Mouse (Mus musculus): ENCODE measurements at regions not wholly inside any gene's neighbourhood (a gene's known extent, or its start where the extent isn't known, plus 50 kb on each side); places are given as distances from the start of the nearest gene placed in this dataset.

DNA sequence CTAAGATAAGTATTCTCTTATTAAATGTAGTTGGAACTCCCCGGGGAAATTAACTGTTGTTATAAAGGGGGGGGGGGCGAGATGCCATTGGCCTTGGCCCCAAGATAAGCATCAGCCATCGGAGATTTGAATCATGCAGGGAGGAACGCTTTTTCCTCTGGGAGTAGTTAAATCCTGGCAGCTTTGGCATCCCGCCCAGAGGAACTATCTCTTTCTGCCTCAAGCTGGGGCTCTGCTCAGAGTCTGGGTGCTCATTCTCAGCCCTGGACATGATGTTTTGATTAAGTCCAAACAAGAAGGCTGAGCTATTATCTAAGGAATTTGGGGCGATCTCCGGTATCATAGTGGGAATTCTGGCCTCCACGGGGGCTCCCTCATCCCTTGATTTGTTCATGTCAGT is 89.4 kb upstream of the Cox10 start:
- Histone ChIP-seq H3K4me3 (no peak overlapping the region), H3K27ac (no peak overlapping the region)
- peak; percentile 5 to 16 for DNase-seq (ENCODE audit: low spot score in 2 of 2)
- TF ChIP-seq CTCF (conservative IDR thresholded peaks at IDR 0.05) = no peak

DNA sequence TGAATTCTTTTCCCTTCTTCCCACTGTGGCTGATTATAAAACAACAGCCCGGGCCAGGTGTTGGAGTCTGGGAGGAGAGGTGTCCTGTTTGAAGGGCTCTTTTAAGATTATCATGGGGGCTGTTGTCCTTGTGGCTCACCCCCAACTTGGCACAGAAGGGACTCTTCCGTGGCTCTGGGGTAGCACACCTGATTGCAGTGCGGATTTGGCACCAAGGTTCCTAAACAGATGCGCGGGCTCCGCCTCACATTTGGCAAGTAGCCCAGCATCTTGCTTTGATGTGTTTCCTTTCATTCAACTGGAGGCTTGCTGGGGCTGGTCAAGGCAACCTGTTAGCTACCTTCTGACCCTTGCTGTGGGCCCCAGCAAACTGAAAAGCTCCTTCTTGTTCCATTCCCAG is 85.5 kb upstream of the Cox10 start:
- Histone ChIP-seq H3K4me3 (no peak overlapping the region), H3K27ac (no peak overlapping the region)
- no peak for TF ChIP-seq CTCF (conservative IDR thresholded peaks at IDR 0.05)
- DNase-seq (ENCODE audit: low spot score in 2 of 2) = no peak

DNA sequence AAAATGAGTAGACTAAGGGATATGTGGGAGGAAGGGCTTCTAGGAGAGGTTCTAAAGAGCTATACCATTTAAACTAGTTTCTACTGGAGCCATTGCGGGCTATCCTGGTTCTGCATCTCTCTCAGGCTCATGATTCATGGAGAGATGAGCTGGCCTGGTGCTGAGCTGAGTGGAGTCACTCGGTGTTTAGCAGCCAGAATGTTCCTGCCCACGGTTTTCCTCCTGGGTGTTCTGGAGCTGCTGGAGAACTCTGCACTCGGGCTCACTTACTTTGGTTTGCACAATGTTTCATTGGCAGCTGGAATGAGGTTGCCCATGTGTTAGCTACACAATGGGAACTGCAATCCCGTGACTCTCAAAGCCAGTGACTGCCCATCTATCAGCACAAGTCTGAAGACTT is 79.0 kb upstream of the Cox10 start:
- DNase-seq (ENCODE audit: low spot score in 2 of 2) = no peak
- no peak overlapping the region for H3K27ac ChIP-seq
- no peak for TF ChIP-seq CTCF (conservative IDR thresholded peaks at IDR 0.05)
- H3K4me3 ChIP-seq = no peak overlapping the region

DNA sequence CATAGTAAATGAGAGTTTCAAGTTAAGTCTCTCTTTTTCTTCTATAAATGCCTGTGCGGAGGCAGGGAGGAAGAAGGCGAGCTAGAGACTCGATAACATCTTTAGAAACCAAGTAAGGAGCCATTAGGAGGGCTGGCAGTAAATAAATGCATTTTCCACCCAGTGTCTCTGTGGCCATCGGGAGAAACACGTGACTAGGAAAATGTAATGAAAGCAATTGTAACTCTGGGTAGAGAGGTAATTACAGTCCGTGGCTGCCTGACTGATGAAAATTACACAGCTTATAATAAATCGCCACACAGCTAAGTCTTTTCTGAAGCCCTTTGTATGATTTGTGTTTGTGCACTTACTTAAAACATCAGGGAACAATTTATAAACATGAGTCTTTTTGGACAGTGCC is 77.4 kb upstream of the Cox10 start:
- no peak for TF ChIP-seq CTCF (conservative IDR thresholded peaks at IDR 0.05)
- DNase-seq (ENCODE audit: low spot score in 2 of 2) = no peak
- H3K4me3 ChIP-seq = no peak overlapping the region
- H3K27ac ChIP-seq = no peak overlapping the region

DNA sequence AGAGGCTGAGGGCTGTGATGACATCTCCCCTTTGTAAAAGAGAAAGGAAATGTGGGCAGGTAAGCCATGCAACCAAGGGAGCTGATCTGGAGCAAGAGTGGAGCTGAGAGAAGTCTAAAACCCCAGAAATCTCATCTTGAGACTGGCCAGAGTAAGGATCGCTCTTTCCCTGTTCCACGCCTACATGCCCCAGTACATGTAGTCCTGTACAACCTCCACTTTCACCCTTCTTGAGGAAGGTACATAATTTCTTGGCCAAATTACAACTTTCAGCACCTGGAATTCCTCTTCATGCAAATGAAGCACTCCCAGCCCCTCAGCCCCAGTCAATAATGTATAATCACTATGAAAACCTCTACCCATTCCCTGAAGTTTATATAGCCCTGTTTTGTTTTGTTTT is 60.2 kb upstream of the Cox10 start:
- Histone ChIP-seq H3K27ac (no peak overlapping the region), H3K4me3 (no peak overlapping the region)
- TF ChIP-seq CTCF (conservative IDR thresholded peaks at IDR 0.05) = no peak
- no peak for DNase-seq (ENCODE audit: low spot score in 2 of 2)

DNA sequence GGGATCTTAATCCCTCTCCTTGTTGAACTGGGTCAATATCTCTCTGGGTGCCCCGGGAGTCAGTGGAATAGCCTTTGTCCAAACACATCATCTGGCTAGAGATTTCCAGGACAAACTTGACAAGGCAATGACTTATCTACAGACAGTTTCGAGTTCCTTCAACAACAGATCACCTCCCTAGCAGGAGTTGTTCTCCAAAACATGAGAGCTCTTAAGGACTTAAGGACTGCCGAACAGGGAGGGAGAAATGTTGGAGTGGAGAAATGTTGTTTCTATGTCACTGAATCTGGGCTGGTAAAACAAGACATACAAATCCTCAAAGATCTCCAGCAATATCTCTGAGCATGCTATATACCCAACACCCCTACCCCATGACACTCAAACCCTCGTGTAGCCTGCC is 59.7 kb upstream of the Cox10 start:
- no peak overlapping the region for H3K4me3 ChIP-seq
- no peak for DNase-seq (ENCODE audit: low spot score in 2 of 2)
- no peak for TF ChIP-seq CTCF (conservative IDR thresholded peaks at IDR 0.05)
- H3K27ac ChIP-seq = no peak overlapping the region

DNA sequence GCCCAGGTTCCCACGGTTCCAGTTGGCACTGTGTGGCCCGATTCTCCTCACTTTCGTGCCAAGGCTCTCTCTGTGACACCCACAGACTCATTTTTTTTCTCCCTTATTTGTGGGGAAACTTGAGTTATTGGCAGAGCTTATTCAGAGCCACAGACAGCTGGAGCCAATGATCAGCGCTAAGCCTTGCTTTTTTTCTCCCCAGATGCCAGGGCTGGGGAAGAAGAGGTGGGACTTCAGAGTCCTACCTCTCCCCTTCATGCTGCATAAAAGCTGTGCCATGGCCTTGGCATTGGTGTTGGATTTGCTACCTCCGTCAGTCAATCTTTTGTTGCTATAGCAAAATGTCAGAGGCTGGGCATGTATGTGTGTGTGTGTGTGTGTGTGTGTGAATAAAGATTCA is 56.5 kb upstream of the Cox10 start:
- TF ChIP-seq CTCF (conservative IDR thresholded peaks at IDR 0.05) = no peak
- DNase-seq (ENCODE audit: low spot score in 2 of 2) = no peak
- no peak overlapping the region for H3K4me3 ChIP-seq
- no peak overlapping the region for H3K27ac ChIP-seq

DNA sequence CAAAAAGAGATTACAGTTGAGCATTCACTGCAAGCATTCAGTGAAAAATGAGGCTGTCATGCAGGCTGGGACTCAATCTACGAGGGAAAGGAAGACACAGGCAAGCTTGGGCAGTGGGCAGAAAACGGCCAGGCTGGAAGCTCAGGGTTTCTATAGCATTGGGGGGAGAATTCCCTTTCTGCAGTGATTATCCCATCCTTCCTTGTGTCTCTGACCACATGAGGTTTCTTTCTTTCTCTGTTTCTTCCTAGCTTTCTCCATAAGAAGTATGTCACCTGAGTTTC is 56.0 kb upstream of the Cox10 start:
- Histone ChIP-seq H3K27ac (no peak overlapping the region), H3K4me3 (no peak overlapping the region)
- no peak for TF ChIP-seq CTCF (conservative IDR thresholded peaks at IDR 0.05)
- no peak for DNase-seq (ENCODE audit: low spot score in 2 of 2)

DNA sequence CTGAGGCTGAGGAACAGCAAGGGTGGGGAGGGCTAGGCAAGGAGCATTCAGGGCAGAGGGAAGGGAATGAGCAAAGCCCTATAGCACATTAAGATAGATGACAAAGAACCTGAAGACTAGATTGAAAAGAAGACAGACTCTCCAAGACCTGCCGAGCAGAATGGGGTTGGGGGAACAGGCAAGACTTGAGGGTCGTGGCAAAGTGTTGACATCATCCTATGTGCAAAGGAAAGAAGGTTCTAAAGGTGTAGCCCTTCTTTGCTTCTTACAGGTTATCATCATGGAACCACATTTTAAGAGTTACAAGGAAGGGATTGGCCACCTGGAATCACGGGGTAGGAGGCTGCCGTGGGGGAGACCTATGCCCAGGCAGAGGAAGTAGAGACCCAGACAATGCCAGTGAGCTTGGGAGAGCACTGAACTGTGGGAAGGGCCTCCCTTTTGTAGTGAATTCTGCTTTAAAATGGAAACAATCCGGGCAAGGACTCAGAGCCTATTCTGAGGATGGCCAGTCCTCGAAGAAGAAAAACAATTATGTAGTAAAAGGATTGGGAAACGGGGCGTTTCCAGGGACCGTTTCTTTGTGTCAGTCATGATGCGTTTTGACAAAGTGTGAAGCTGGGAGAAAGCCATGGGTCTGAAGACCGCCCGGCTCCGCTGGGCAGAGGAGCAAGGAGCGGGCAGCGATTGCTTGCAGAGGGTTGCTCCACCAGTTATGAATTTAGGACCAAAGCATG is 55.5 kb upstream of the Cox10 start:
- H3K27ac ChIP-seq = no peak overlapping the region
- no peak for DNase-seq (ENCODE audit: low spot score in 2 of 2)
- no peak overlapping the region for H3K4me3 ChIP-seq
- TF ChIP-seq CTCF (conservative IDR thresholded peaks at IDR 0.05) = no peak

Measured in layer of hippocampus, adult 2 months (tissue).